Mouse (Mus musculus): ENCODE data around the gene Gimap4.

GRCm38 (mm10) chr6:48697555-48697930 is 13.2 kb downstream of the Gimap4 start:
- TF ChIP-seq GATA1 (IDR thresholded peaks at IDR 0.05; ENCODE audit: low read length): no peak
- TF ChIP-seq TAL1 (IDR thresholded peaks at IDR 0.05; ENCODE audit: low read length): no peak

All from erythroblast, embryonic 14.5 days (primary cell).